Mouse (Mus musculus) fat pad, adult 2 months (tissue): ENCODE data around the gene Kif28.
"Not testable (repeated sequence)": the region's sequence is repeated elsewhere in the genome, so short reads cannot be mapped to it uniquely, and the experiment has no call there.

Experiments used
- DNase-seq: peaks from one replicate; pipeline ENCODE4 v3.0.0-alpha.2; 2011; ENCODE audit warnings: low read depth, low spot score; ENCODE audit errors: extremely low read depth

Kif28 gene

GRCm38 (mm10) chr1:179705154-179705553, 39.9 kb downstream of the Kif28 start:
- peak; percentile 47 for DNase-seq

- no peak for DNase-seq
Observed at GRCm38 (mm10) chr1:179704150-179704549, 40.9 kb downstream of the Kif28 start.

DNA sequence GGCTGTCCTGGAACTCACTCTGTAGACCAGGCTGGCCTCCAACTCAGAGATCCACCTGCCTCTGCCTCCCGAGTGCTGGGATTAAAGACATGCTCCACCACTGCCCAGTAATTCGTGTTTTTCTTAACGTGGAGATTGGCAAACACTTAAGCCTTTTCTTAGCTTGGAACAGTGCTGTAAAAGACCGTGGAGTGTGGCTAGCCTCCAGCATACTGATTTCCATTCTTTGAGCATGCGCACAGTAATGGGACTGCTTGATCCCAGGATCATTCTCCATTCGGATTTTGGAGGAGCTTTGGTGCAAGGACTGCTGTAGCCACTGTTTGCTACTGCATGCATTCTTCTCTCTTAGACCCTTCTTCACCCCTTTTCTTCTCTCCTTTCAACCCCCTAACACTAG, 55.6 kb downstream of the Kif28 start:
- no peak for DNase-seq

GRCm38 (mm10) chr1:179688914-179689313, 56.2 kb downstream of the Kif28 start:
- DNase-seq, result no peak

DNA sequence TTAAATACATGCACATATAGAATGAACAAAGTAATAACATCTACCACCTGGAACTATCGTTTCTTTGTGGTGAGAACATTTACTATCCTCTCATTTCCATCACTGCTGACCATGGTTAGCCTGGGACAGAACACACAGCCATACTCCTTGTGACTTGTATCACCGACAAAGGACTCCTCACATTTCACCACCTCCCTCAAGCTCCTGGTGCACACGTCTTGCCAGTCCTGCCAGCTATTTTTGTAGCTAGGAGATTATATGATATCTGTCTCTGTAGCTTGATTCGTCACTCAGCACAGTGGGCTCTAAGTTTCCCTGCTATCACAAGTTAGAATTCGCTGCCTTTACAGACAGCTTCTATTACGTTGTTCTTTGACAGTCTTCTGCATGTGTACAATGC, 56.7 kb downstream of the Kif28 start:
- no peak for DNase-seq

DNA sequence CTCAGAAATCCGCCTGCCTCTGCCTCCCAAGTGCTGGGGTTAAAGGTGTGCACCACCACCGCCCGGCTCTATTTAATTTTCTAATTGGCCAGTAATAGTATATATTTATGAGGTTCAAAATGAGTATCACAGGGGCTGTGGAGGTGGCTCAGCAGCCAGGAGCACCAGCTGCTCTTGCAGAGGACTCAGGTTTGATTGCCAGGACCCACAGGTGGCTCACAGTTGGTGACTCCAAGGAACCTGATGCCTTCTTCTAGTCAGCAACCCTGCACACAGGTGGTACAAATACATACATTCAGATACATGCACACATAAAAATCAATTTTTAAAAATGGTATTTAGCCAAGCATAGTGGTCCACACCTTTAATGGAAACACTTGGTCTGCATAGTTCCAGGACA, 57.1 kb downstream of the Kif28 start:
- no peak for DNase-seq

GRCm38 (mm10) chr1:179687305-179687704, 57.8 kb downstream of the Kif28 start:
- DNase-seq, result no peak

DNA sequence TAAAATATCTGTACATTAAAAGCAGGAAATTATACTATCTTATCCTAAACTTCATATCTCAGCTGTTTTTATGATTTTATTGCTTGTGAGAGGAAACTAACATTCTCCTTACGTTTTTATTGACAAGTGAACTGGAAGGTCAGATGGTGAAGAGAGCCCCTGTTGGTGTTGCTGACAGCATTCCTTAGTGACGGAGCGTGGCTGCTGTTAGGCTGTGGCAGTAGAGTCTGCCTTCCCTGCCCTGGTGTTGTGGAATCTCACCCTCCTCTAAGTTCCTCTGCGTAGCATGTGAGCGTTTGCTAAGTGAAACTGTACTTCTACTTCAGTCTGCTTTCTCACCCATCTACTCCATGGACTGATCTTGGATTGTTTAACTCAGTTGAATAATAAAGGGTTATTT, 58.3 kb downstream of the Kif28 start:
- no peak for DNase-seq

DNA sequence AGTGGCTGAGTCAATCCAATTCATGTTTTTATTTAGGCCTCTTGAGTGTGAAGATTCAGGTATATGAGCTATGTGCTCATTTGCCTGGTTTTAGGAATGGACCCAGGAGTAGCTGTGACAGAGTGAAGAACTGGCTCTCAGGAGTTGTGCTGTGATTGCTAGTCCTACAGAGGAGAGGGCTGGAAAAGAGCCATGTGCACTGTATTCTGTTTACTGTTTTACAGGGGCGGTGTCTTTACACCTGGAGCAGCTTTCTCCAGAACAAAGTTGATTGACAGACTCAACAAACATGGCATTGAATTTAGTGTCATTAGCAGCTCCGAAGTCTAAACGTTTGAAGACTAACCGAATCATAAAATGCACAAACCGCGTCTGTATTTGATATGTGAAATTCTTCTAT, 58.7 kb downstream of the Kif28 start:
- DNase-seq, result no peak

DNA sequence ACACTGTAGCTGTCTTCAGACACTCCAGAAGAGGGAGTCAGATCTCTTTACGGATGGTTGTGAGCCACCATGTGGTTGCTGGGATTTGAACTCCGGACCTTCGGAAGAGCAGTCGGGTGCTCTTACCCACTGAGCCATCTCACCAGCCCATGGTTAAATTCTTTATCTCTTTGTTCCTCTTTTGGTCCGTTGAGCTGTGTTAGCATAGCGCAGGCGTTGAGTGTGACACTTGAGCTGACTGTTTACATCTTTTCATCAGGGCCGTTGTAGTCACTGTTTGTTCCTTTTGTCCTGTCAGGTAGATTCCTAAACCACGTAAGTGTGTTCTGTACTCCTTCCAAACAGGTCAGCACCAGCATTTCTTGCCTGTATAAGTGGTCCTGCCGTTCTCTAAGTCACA, 62.3 kb downstream of the Kif28 start:
- DNase-seq, result not testable (repeated sequence)

GRCm38 (mm10) chr1:179679326-179679725, 65.7 kb downstream of the Kif28 start:
- DNase-seq, result peak; percentile 82

DNA sequence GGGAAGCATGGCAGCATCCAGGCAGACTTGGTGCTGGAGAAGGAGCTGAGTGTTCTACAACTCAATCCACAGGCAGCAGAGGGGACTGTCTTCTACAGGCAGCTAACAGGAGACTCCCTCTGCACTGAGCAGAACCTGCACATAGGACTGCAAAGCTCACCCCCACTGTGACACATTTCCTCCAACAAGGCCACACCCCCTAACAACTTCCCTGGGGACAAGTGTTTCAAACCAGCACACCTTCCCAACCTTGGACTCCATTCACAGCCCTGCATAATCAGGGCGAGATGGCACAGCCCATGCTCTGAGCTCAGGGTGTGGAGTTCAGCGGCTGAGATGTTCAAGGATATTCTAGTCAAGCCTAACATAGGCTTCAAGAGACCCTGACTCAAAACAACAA, 68.0 kb downstream of the Kif28 start:
- no peak for DNase-seq

- DNase-seq, result no peak
Observed at GRCm38 (mm10) chr1:179674355-179674754, 70.7 kb downstream of the Kif28 start.

DNA sequence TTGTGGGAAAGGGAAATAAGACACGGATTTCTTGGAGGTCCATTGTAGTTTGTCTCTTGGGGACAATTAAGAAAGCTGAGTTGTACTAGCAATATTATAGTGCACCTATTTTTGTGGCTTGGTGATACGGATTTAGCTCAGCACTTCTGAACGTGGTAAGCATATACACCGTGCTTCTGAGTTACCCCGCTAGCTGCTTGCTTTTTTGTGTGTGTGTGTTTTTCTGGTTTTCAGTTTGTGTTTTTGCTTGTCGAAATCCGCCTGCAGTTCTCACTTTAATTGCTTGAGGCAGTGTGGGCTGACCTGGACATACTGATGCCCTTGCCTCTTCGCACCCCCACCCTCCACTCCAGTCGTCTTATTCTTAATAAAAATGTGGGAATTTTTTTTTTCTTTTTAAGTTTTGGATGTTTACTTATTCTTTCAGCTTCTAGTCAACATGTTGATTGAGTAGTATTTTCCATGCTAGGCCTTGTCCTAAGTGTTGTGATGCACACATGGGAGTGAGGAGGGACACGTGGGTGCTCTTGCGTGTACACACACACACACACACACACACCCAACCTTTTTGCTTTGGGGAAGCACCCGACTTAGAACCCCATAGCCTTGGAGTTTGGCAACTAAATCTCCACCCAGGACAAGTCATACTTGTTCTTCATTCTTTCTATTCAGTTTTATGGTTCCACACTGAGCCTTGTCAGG, 76.1 kb downstream of the Kif28 start:
- no peak for DNase-seq

DNA sequence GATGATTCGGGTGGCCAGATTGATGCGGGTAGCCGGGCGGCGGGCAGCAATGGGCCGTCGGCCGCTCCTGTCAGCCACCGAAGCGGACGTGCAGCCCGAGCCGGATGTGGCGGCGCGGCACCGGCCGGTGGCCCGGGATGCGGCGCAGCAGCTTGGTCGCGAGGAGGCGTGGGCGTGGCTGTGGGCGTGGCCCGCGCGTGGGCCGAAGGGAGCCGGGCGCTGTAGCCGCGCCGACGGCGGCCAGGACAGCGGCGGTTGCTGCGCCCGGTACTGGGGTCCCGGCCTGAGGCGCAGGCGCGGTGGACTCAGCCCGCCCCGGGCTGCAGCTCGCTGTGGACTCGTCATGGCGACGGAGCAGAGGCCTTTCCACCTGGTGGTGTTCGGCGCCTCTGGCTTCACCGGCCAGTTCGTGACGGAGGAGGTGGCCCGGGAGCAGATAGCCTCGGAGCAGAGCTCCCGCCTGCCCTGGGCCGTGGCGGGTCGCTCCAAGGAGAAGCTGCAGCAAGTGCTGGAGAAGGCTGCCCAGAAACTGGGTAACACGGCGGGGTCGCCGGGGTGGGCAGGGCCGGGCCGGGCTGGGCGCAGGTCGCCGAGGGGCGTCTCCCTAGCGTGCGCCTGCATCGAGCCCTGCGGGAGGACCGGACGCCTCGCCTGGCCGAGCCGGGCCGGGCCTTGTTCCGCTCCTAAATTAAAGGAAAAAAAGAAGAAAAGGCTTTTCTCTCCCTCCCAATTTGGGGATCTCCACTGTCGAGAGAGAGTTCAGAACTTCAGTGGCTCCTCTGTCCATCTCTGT, 76.9 kb downstream of the Kif28 start, which contains the start of gene Sccpdh:
Gene Sccpdh, plus strand, starts transcription at position 198 of the 793 bp plus-strand sequence.
- DNase-seq, result no peak

GRCm38 (mm10) chr1:179667450-179667849, 77.6 kb downstream of the Kif28 start:
- no peak for DNase-seq

- no peak for DNase-seq
Observed at GRCm38 (mm10) chr1:179666971-179667370, 78.1 kb downstream of the Kif28 start.

- DNase-seq, result no peak
Observed at GRCm38 (mm10) chr1:179664309-179664930, 80.7 kb downstream of the Kif28 start.

DNA sequence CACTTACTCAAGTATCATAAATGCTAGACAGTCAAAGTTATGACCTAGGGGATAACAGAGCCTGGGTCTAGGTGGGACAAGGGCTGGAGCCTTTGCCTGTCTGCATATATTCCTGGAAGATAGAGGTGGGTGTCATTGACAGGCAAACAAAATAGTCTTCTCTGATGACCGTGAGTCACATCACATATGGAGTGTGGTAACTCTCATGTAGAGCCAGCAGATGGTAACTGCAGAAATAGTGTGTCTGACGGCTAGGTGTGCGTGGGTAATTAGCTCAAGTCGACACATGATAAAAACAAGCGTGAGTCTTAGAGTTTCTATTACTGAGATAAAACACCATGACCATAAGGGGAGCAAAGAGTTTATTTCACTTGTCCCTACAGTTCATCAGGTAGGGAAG, 82.0 kb downstream of the Kif28 start:
- no peak for DNase-seq

DNA sequence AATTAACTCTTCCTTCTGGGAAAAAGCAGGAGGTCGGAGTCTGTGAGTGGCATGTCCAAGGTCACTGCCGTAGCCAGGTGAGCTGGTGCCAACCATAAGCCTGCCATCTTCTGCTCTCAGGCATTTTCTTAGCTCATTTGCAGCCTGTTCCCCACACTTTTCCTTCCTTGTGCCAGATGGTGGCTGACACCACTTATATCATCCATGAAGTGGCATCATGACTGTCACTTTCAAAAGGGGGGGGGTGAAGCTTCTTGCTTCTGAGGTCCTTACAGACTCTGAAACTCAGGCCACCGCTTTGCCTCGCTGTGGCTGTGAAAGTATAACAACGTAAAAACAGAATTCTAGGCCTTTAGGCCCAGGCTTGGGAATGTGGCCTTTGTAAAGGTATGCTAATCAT, 93.8 kb downstream of the Kif28 start:
- DNase-seq, result no peak

GRCm38 (mm10) chr1:179650284-179650683, 94.8 kb downstream of the Kif28 start:
- DNase-seq, result no peak

DNA sequence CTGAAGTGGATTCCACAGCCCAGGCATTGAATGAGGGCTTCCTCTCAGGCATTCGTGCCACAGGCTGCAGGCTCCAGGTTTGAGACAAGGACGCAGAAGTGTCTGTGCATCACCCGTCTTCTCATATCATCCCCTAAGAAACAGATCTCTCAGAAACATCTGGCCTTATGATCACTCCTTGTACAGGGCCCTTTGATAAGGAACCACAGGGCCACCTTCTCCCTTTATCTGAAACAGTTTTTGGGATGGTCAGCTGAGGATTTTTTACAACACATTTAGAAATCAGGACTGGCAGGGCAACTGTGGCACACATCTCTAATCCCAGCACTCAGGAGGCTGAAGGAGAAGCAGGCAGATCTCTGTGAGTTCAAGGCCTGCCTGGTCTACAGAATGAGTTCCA, 95.7 kb downstream of the Kif28 start:
- DNase-seq, result no peak
